Mouse (Mus musculus) embryonic facial prominence, embryonic 10.5 days (tissue): Measurements from ENCODE around the gene Ercc2. TPM values are rescaled to one million over a fixed set of nuclear protein-coding genes. Genes with fewer than 3 reads are reported as not detected.

Source experiments
- DNase-seq: peaks from one replicate; pipeline ENCODE4 v3.0.0-alpha.2; 2017; ENCODE audit warnings: low spot score
- H3K27ac ChIP-seq: fragments of 300-500 bp; sonication (generic); replicated peaks from 2 replicates; pipeline ENCODE4 v1.5.1; 2016; ENCODE audit warnings: mild to moderate bottlenecking
- H3K27me3 ChIP-seq: fragments of 300-500 bp; sonication (generic); replicated peaks from 2 replicates; pipeline ENCODE4 v1.6.1; 2016; ENCODE audit warnings: low read depth, mild to moderate bottlenecking; ENCODE audit not compliant: poor library complexity, severe bottlenecking
- H3K36me3 ChIP-seq: fragments of 300-500 bp; sonication (generic); replicated peaks from 2 replicates; pipeline ENCODE4 v1.6.1; 2016; ENCODE audit warnings: mild to moderate bottlenecking, moderate library complexity
- H3K4me1 ChIP-seq: fragments of 300-500 bp; sonication (generic); 2 replicates; pipeline ENCODE4 v1.6.1; 2016
- H3K4me3 ChIP-seq: fragments of 300-500 bp; sonication (generic); 2 replicates; pipeline ENCODE4 v1.5.1; 2016; ENCODE audit warnings: mild to moderate bottlenecking, moderate library complexity
- H3K9me3 ChIP-seq: fragments of 300-500 bp; sonication (generic); 2 replicates; pipeline ENCODE4 v1.6.1; 2016; ENCODE audit warnings: mild to moderate bottlenecking
- WGBS: fragments of 180-500 bp; shearing (Covaris S2); methylation state at CpG from one replicate; pipeline ENCODE4 v1.1.7; 2016; 5-methylcytosine and 5-hydroxymethylcytosine counted together
- polyA plus RNA-seq: library from polyadenylated mRNA; unstranded; fragments of >200 nt; fragmentation: Nextera tagmentation; extraction: Ambion mirVana; gene quantifications from 2 replicates; pipeline ENCODE4 v1.2.1, GENCODE M21; 2016

Ercc2 gene
- polyA plus RNA-seq, 1 experiment from 2014 or later: 28.8 TPM

GRCm38 (mm10) chr7:19344938-19345471, 36.8 kb upstream of the Ercc2 start:
- peaks cover 19% of the 10 kb centered on the region for H3K27me3 ChIP-seq
- peak overlapping the region; percentile 80 for H3K4me3 ChIP-seq
- peaks cover 29% of the 10 kb centered on the region for H3K36me3 ChIP-seq
- peak overlapping the region; percentile 95 for H3K27ac ChIP-seq
- WGBS: under 1% methylated on average over 31 of the region's 31 CpGs
- peaks cover 43% of the 10 kb centered on the region for H3K4me1 ChIP-seq
- H3K9me3 ChIP-seq: no peaks in the 10 kb centered on the region
- DNase-seq: peak; percentile 98

- WGBS: 86% methylated on average over 13 of the region's 13 CpGs
- peaks cover 71% of the 10 kb centered on the region for H3K36me3 ChIP-seq
- no peaks in the 10 kb centered on the region for H3K9me3 ChIP-seq
- no peak for DNase-seq
- no peaks in the 10 kb centered on the region for H3K27me3 ChIP-seq
- H3K27ac ChIP-seq: no peak overlapping the region
- H3K4me3 ChIP-seq: no peak overlapping the region
- H3K4me1 ChIP-seq: peaks cover 18% of the 10 kb centered on the region
These were observed 32.5 kb upstream of the Ercc2 start for GRCm38 (mm10) chr7:19349188-19349915.

GRCm38 (mm10) chr7:19350221-19350620, 31.6 kb upstream of the Ercc2 start:
- DNase-seq: no peak
- no peak overlapping the region for H3K27ac ChIP-seq
- H3K36me3 ChIP-seq: peaks cover 80% of the 10 kb centered on the region
- peaks cover 13% of the 10 kb centered on the region for H3K4me1 ChIP-seq
- H3K27me3 ChIP-seq: no peaks in the 10 kb centered on the region
- H3K9me3 ChIP-seq: no peaks in the 10 kb centered on the region
- H3K4me3 ChIP-seq: no peak overlapping the region
- 95% methylated on average over 8 of the region's 8 CpGs for WGBS

GRCm38 (mm10) chr7:19354991-19355390, 26.8 kb upstream of the Ercc2 start:
- WGBS: 90% methylated on average over 5 of the region's 5 CpGs
- Histone ChIP-seq H3K27me3 (no peaks in the 10 kb centered on the region), H3K36me3 (peaks cover 78% of the 10 kb centered on the region), H3K4me1 (peaks cover 29% of the 10 kb centered on the region), H3K9me3 (no peaks in the 10 kb centered on the region), H3K4me3 (no peak overlapping the region), H3K27ac (no peak overlapping the region)
- DNase-seq: no peak

DNA sequence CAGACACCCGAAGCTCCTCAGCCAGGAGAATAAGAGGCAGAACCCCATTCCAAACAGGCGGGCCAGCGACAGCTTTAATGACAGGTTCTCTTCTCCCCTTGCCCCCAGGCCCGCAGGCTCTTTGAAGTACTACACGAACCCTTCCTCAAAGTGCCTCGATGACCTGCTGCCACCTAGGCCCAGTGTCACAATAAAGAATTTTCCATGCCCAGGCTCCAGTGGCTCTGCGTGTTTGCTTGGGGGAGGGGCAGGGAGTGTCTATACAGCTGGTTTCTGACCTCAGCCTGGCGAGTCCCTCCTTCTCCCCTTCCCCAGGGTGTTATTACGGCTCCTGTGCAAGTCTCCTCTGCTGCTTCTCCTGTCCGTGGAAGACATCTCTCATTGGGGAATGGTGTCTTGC, 25.5 kb upstream of the Ercc2 start:
- Histone ChIP-seq H3K9me3 (no peaks in the 10 kb centered on the region), H3K4me1 (peaks cover 42% of the 10 kb centered on the region), H3K27ac (no peak overlapping the region), H3K4me3 (no peak overlapping the region), H3K36me3 (peaks cover 67% of the 10 kb centered on the region), H3K27me3 (no peaks in the 10 kb centered on the region)
- DNase-seq: no peak
- 75% methylated on average over 10 of the region's 10 CpGs for WGBS

DNA sequence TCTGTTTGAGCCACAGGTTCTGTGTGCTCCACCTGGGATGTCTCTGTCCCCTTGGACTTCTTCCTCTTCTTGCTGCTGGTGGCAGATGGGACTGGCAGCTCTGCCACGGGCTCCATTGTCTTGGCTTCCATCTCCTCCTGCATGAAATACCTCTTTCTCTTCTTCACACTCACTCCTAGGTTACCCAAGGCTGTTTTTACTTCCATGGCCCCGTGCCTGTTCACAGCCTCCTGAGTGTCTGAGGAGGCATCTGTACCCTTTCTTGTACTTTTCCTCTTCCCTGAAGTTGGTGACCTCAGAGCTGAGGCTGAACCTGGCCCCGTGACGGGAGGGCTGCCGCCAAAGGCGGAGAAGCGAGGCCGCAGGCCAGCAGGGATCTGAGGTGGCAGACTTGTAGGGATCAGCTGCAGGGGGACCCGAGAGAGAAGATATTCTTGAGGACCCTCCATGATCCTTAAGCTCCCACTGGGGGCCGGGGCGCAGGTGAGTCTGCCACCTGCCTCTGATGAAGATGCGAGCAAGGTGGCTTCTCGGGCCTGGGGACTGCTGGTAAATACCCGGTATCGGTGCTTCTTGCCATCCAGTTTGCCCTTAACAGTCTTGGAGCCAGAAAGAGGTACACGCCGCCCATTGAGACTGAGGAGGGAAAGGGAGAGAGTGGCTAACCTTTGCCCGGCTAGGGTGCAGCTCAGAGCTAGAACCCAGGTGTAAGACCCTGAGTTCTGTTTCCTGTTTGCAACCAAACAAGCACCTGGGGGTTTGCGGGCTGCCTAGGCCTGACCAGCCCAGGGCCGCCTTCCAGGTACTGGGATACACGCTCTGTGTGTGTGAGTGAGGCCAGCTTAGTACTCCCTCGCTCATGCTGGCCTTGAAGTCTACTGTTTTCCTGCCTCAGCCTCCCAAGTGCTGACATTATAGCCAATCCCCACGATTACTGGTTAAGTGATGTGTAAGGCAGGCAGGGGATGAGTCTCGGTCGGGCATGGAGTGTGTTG, 24.1 kb upstream of the Ercc2 start:
- Histone ChIP-seq H3K27ac (no peak overlapping the region), H3K36me3 (peaks cover 53% of the 10 kb centered on the region), H3K9me3 (no peaks in the 10 kb centered on the region), H3K4me1 (peaks cover 56% of the 10 kb centered on the region), H3K4me3 (peak overlapping the region; percentile 92), H3K27me3 (peaks cover 9% of the 10 kb centered on the region)
- WGBS: 93% methylated on average over 25 of the region's 25 CpGs
- no peak for DNase-seq

- Histone ChIP-seq H3K27me3 (peaks cover 19% of the 10 kb centered on the region), H3K36me3 (peaks cover 43% of the 10 kb centered on the region), H3K4me1 (peaks cover 58% of the 10 kb centered on the region), H3K27ac (peak overlapping the region; percentile 93), H3K4me3 (peak overlapping the region; percentile 92), H3K9me3 (no peaks in the 10 kb centered on the region)
- WGBS: 23% methylated on average over 13 of the region's 13 CpGs
- no peak for DNase-seq
These were observed 23.2 kb upstream of the Ercc2 start for GRCm38 (mm10) chr7:19358634-19359033.

- peaks cover 26% of the 10 kb centered on the region for H3K27me3 ChIP-seq
- H3K4me3 ChIP-seq: peak within 1 kb of the TSS; percentile 92
- under 1% methylated on average over 31 of the region's 31 CpGs for WGBS
- DNase-seq: peak; percentile 87
- H3K9me3 ChIP-seq: no peaks in the 10 kb centered on the region
- H3K27ac ChIP-seq: peak within 1 kb of the TSS; percentile 93
- H3K4me1 ChIP-seq: peaks cover 65% of the 10 kb centered on the region
- peaks cover 36% of the 10 kb centered on the region for H3K36me3 ChIP-seq
These were observed 22.4 kb upstream of the Ercc2 start, which contains the start of the genes Cd3eap and Ppp1r13l for GRCm38 (mm10) chr7:19359299-19359891. TSS of gene Cd3eap (minus strand) at chr7:19359483. TSS of gene Ppp1r13l (plus strand) at chr7:19359749.

GRCm38 (mm10) chr7:19359892-19360641, 21.7 kb upstream of the Ercc2 start:
- WGBS: under 1% methylated on average over 45 of the region's 45 CpGs
- peak overlapping the region; percentile 92 for H3K4me3 ChIP-seq
- H3K4me1 ChIP-seq: peaks cover 65% of the 10 kb centered on the region
- peak; percentile 85 for DNase-seq
- peaks cover 29% of the 10 kb centered on the region for H3K36me3 ChIP-seq
- H3K27me3 ChIP-seq: peaks cover 28% of the 10 kb centered on the region
- H3K27ac ChIP-seq: peak overlapping the region; percentile 93
- H3K9me3 ChIP-seq: no peaks in the 10 kb centered on the region

DNA sequence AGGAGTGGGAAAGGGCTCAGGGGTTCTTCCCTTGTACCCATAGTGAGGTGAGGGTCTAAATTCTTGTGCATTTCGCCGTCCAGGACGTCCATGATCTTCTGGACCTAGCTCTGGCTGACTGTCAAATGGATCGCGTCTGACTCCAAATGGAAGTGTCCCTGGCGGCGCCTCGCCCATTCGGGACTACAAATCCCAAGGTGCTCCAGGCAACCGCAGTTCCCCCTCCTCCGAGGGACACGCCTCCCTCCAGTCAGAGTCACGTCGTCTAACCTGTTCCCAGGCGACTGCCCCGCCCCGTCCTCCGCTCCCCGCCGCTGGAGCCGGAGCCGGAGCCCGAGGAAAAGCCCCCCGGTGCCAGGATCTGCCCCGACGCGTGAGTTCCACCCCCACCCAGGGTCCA, 20.9 kb upstream of the Ercc2 start:
- Histone ChIP-seq H3K4me3 (peak overlapping the region; percentile 92), H3K9me3 (no peaks in the 10 kb centered on the region), H3K36me3 (peaks cover 22% of the 10 kb centered on the region), H3K27ac (peak overlapping the region; percentile 65), H3K4me1 (peaks cover 65% of the 10 kb centered on the region), H3K27me3 (peaks cover 28% of the 10 kb centered on the region)
- DNase-seq: peak; percentile 91
- under 1% methylated on average over 27 of the region's 27 CpGs for WGBS

- Histone ChIP-seq H3K27ac (no peak overlapping the region), H3K27me3 (peaks cover 28% of the 10 kb centered on the region), H3K9me3 (no peaks in the 10 kb centered on the region), H3K4me3 (peak overlapping the region; percentile 92), H3K4me1 (peaks cover 62% of the 10 kb centered on the region), H3K36me3 (peaks cover 14% of the 10 kb centered on the region)
- DNase-seq: peak; percentile 78
- 9% methylated on average over 16 of the region's 16 CpGs for WGBS
These were observed 20.1 kb upstream of the Ercc2 start for GRCm38 (mm10) chr7:19361720-19362119.
